ENCODE assay signal across 8 mouse cellular contexts in the genomic region with DNA sequence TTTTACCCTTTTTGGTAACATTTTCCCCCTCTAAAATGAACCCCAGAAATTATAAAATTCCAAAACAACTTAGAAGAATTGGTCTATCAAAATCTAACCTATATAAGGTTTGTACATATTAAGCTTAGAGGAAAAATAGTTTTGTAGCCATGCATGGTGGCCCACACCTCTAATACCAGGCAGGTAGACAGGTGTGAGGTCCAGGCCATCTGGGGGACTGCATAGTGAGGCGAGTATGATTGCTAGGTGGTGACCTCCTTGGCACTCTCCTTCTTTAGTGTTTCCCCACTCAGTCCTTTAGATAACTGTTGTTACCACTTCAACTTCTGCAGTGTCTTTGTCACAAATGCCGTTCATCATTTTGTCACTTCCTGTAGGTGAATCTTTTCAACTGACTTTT. TPM values are rescaled to one million over a fixed set of nuclear protein-coding genes. Genes with fewer than 3 reads are reported as not detected.
DNase-seq lines count a peak whose midpoint lies in the region; ATAC-seq lines count a peak whose summit lies in the region.

No protein-coding gene starts in this region.

- peaks cover 9% of the 10 kb centered on the region for H3K36me3 ChIP-seq in heart, embryonic 15.5 days
- H3K36me3 ChIP-seq in embryonic facial prominence, embryonic 12.5 days, result peaks cover 10% of the 10 kb centered on the region; the same call in 1 of the 2 replicates
- no peaks in the 10 kb centered on the region for H3K36me3 ChIP-seq in hindbrain, embryonic 16.5 days (ENCODE audit: control insufficient read depth, insufficient read depth, low read length)
- H3K36me3 ChIP-seq in midbrain, embryonic 15.5 days (replicated peaks), result no peaks in the 10 kb centered on the region

- no peak for ATAC-seq in heart, embryonic 15.5 days (replicated peaks; ENCODE audit: insufficient number of reproducible peaks, insufficient read depth, low FRiP score, low read depth)
- ATAC-seq in embryonic facial prominence, embryonic 12.5 days (ENCODE audit: insufficient number of reproducible peaks, insufficient read depth, low FRiP score, low TSS enrichment), result no peak
- ATAC-seq in hindbrain, embryonic 16.5 days, result no peak
- no peak for ATAC-seq in midbrain, embryonic 15.5 days (replicated peaks)

- no peak overlapping the region for H3K9ac ChIP-seq in heart, embryonic 15.5 days
- H3K9ac ChIP-seq in embryonic facial prominence, embryonic 12.5 days, result peak overlapping the region; percentile 97; the same call in 1 of the 2 replicates
- H3K9ac ChIP-seq in hindbrain, embryonic 16.5 days (ENCODE audit: low read depth, low read length), result peak overlapping the region; percentile 23; the same call in 1 of the 2 replicates
- H3K9ac ChIP-seq in midbrain, embryonic 15.5 days, result no peak overlapping the region

- 47% methylated on average over 2 of the region's 2 CpGs for WGBS in heart, embryonic 15.5 days
- WGBS in embryonic facial prominence, embryonic 12.5 days, result 61% methylated on average over 2 of the region's 2 CpGs
- WGBS in hindbrain, embryonic 16.5 days, result 64% methylated on average over 2 of the region's 2 CpGs
- WGBS in midbrain, embryonic 15.5 days, result 86% methylated on average over 2 of the region's 2 CpGs

- peaks cover 52% of the 10 kb centered on the region for H3K4me1 ChIP-seq in heart, embryonic 15.5 days (replicated peaks)
- H3K4me1 ChIP-seq in embryonic facial prominence, embryonic 12.5 days, result peaks cover 38% of the 10 kb centered on the region
- peaks cover 39% of the 10 kb centered on the region for H3K4me1 ChIP-seq in hindbrain, embryonic 16.5 days (ENCODE audit: control insufficient read depth, insufficient read depth, low read depth, low read length)
- H3K4me1 ChIP-seq in midbrain, embryonic 15.5 days, result peaks cover 51% of the 10 kb centered on the region

- no peak for DNase-seq in heart, postnatal 4 days
- DNase-seq in MN1 (ENCODE audit: low spot score), result no peak
- no peak for DNase-seq in gastrocnemius, adult 8-10 months (ENCODE audit: low spot score in 2 of 2)
- no peak for DNase-seq in layer of hippocampus, postnatal 10 days (ENCODE audit: low spot score in 2 of 2)

- H3K4me3 ChIP-seq in heart, embryonic 15.5 days, result peak overlapping the region; percentile 88
- peak overlapping the region; percentile 86 for H3K4me3 ChIP-seq in embryonic facial prominence, embryonic 12.5 days
- peak overlapping the region; percentile 73 for H3K4me3 ChIP-seq in hindbrain, embryonic 16.5 days (ENCODE audit: low read length)
- peak overlapping the region; percentile 62 for H3K4me3 ChIP-seq in midbrain, embryonic 15.5 days

- H3K27ac ChIP-seq in heart, embryonic 15.5 days, result no peak overlapping the region; the same call in 1 of the 2 replicates
- H3K27ac ChIP-seq in embryonic facial prominence, embryonic 12.5 days, result no peak overlapping the region
- H3K27ac ChIP-seq in hindbrain, embryonic 16.5 days (ENCODE audit: low read depth, low read length), result no peak overlapping the region
- H3K27ac ChIP-seq in midbrain, embryonic 15.5 days, result no peak overlapping the region

- H3K27me3 ChIP-seq in heart, embryonic 15.5 days, result no peaks in the 10 kb centered on the region
- H3K27me3 ChIP-seq in embryonic facial prominence, embryonic 12.5 days, result no peaks in the 10 kb centered on the region
- H3K27me3 ChIP-seq in hindbrain, embryonic 16.5 days (replicated peaks; ENCODE audit: control insufficient read depth, insufficient read depth, low read length), result no peaks in the 10 kb centered on the region
- no peaks in the 10 kb centered on the region for H3K27me3 ChIP-seq in midbrain, embryonic 15.5 days (replicated peaks)

- no peaks in the 10 kb centered on the region for H3K9me3 ChIP-seq in heart, embryonic 15.5 days (replicated peaks)
- no peaks in the 10 kb centered on the region for H3K9me3 ChIP-seq in embryonic facial prominence, embryonic 12.5 days
- H3K9me3 ChIP-seq in hindbrain, embryonic 16.5 days (ENCODE audit: control insufficient read depth, low read length), result no peaks in the 10 kb centered on the region
- no peaks in the 10 kb centered on the region for H3K9me3 ChIP-seq in midbrain, embryonic 15.5 days

- peak overlapping the region; percentile 64 for H3K4me2 ChIP-seq in heart, embryonic 15.5 days
- H3K4me2 ChIP-seq in embryonic facial prominence, embryonic 12.5 days (replicated peaks), result peak overlapping the region; percentile 64
- H3K4me2 ChIP-seq in hindbrain, embryonic 16.5 days (ENCODE audit: low read length), result peak overlapping the region; percentile 83
- peak overlapping the region; percentile 62 for H3K4me2 ChIP-seq in midbrain, embryonic 15.5 days

RNA-seq across cellular contexts. Expression of gene Smad5, which starts 1.8 kb away (rescaled TPM):
- polyA plus RNA-seq in heart, embryonic 15.5 days (2015; fragmentation: Nextera tagmentation; extraction: Ambion mirVana), result 14.7 and 17.5 TPM in 2 replicates
- 10 to 100 TPM; 48.8 to 54.3 TPM for total RNA-seq in heart, postnatal 4 days (2021)
- polyA plus RNA-seq in embryonic facial prominence, embryonic 12.5 days (2016; fragmentation: Nextera tagmentation; extraction: Ambion mirVana), result 46.0 and 46.3 TPM in 2 replicates
- 17.2 and 21.3 TPM in 2 replicates for polyA plus RNA-seq in hindbrain, embryonic 16.5 days (2015; fragmentation: Nextera tagmentation; extraction: Ambion mirVana)
- polyA plus RNA-seq in midbrain, embryonic 15.5 days (2015; fragmentation: Nextera tagmentation; extraction: Ambion mirVana), result 20.8 and 21.2 TPM in 2 replicates
- total RNA-seq in gastrocnemius, adult 8-10 months (2022), result 10 to 100 TPM; 17.7 to 24.1 (median 20.7) TPM
- 10 to 100 TPM; 29.0 to 32.8 TPM for total RNA-seq in layer of hippocampus, postnatal 10 days (2021)

RNA-seq across cellular contexts. Expression of gene Gm45623, which starts 49.0 kb away (rescaled TPM):
- polyA plus RNA-seq in heart, embryonic 15.5 days (2015; fragmentation: Nextera tagmentation; extraction: Ambion mirVana), result 0.24 TPM in 1 of 2 replicates, not detected in the other
- total RNA-seq in heart, postnatal 4 days (2021), result under 1 TPM in 1 of 2 experiments, not detected in 1; 0.19 TPM
- polyA plus RNA-seq in embryonic facial prominence, embryonic 12.5 days (2016; fragmentation: Nextera tagmentation; extraction: Ambion mirVana), result 0.46 and 0.47 TPM in 2 replicates
- 2.5 and 2.8 TPM in 2 replicates for polyA plus RNA-seq in hindbrain, embryonic 16.5 days (2015; fragmentation: Nextera tagmentation; extraction: Ambion mirVana)
- 2.7 and 3.1 TPM in 2 replicates for polyA plus RNA-seq in midbrain, embryonic 15.5 days (2015; fragmentation: Nextera tagmentation; extraction: Ambion mirVana)
- total RNA-seq in gastrocnemius, adult 8-10 months (2022), result not detected
- under 1 TPM; 0.54 to 0.98 TPM for total RNA-seq in layer of hippocampus, postnatal 10 days (2021)

Comparison
In these comparisons a context has a peak if more than half of its experiments do, and no peak if none do; other contexts are left out.
1. H3K9ac ChIP-seq: peak in embryonic facial prominence, embryonic 12.5 days (single experiment) and hindbrain, embryonic 16.5 days (single experiment); none in heart, embryonic 15.5 days (single experiment) and midbrain, embryonic 15.5 days (single experiment).
2. Peak in every context shown above with its lines, with median percentiles within 50 percentile points of each other: H3K4me2 ChIP-seq and H3K4me3 ChIP-seq.